Mouse (Mus musculus) embryonic facial prominence, embryonic 15.5 days (tissue): Measurements from ENCODE around the gene Mlh1. TPM values are rescaled to one million over a fixed set of nuclear protein-coding genes. Genes with fewer than 3 reads are reported as not detected.

Experiments
- ATAC-seq: fragments of 200-750 bp; cut with Nextera tagmentation; 2 replicates; pipeline ENCODE4 v1.8.0; 2017; ENCODE audit warnings: low read depth, moderate TSS enrichment; ENCODE audit not compliant: insufficient number of reproducible peaks, low FRiP score, low TSS enrichment
- H3K27ac ChIP-seq: fragments of 300-500 bp; sonication (generic); replicated peaks from 2 replicates; pipeline ENCODE4 v1.5.1; 2015; ENCODE audit warnings: mild to moderate bottlenecking, inconsistent platforms
- H3K27me3 ChIP-seq: fragments of 300-500 bp; sonication (generic); 2 replicates; pipeline ENCODE4 v1.6.1; 2015; ENCODE audit warnings: inconsistent platforms
- H3K36me3 ChIP-seq: fragments of 300-500 bp; sonication (generic); 2 replicates; pipeline ENCODE4 v1.6.1; 2015; ENCODE audit warnings: mild to moderate bottlenecking, inconsistent platforms
- H3K4me1 ChIP-seq: fragments of 300-500 bp; sonication (generic); 2 replicates; pipeline ENCODE4 v1.6.1; 2015; ENCODE audit warnings: inconsistent platforms
- H3K4me2 ChIP-seq: fragments of 300-500 bp; sonication (generic); replicated peaks from 2 replicates; pipeline ENCODE4 v1.6.1; 2015; ENCODE audit warnings: mild to moderate bottlenecking, inconsistent platforms
- H3K4me3 ChIP-seq: fragments of 300-500 bp; sonication (generic); replicated peaks from 2 replicates; pipeline ENCODE4 v1.5.1; 2015; ENCODE audit warnings: mild to moderate bottlenecking, inconsistent platforms
- H3K9ac ChIP-seq: fragments of 300-500 bp; sonication (generic); 2 replicates; pipeline ENCODE4 v1.6.1; 2015; ENCODE audit warnings: inconsistent platforms
- H3K9me3 ChIP-seq: fragments of 300-500 bp; sonication (generic); replicated peaks from 2 replicates; pipeline ENCODE4 v1.6.1; 2016; ENCODE audit warnings: inconsistent platforms
- WGBS: fragments of 180-500 bp; shearing (Covaris S2); methylation state at CpG from one replicate; pipeline ENCODE4 v1.1.7; 2015; 5-methylcytosine and 5-hydroxymethylcytosine counted together
- polyA plus RNA-seq: library from polyadenylated mRNA; unstranded; fragments of >200 nt; fragmentation: Nextera tagmentation; extraction: Ambion mirVana; gene quantifications from 2 replicates; pipeline ENCODE4 v1.2.1, GENCODE M21; 2015

Mlh1 gene
- polyA plus RNA-seq, 1 experiment from 2014 or later = 34.3 TPM

- ATAC-seq = no peak
- peaks cover 14% of the 10 kb centered on the region; the same call in 1 of the 2 replicates for H3K36me3 ChIP-seq
- no peak overlapping the region for H3K9ac ChIP-seq
- 96% methylated on average over 2 of the region's 2 CpGs for WGBS
- H3K27me3 ChIP-seq = no peaks in the 10 kb centered on the region
- H3K4me2 ChIP-seq = no peak overlapping the region
- no peak overlapping the region for H3K27ac ChIP-seq
- no peaks in the 10 kb centered on the region for H3K4me1 ChIP-seq
- H3K9me3 ChIP-seq = no peaks in the 10 kb centered on the region
- H3K4me3 ChIP-seq = no peak overlapping the region
These were observed 78.4 kb downstream of the Mlh1 start for GRCm38 (mm10) chr9:111193211-111193610.

GRCm38 (mm10) chr9:111188731-111189130 lies 82.9 kb downstream of the Mlh1 start:
- H3K9me3 ChIP-seq = no peaks in the 10 kb centered on the region
- no peak for ATAC-seq
- H3K9ac ChIP-seq = no peak overlapping the region
- no peak overlapping the region for H3K4me2 ChIP-seq
- peaks cover 14% of the 10 kb centered on the region; the same call in 1 of the 2 replicates for H3K36me3 ChIP-seq
- H3K27me3 ChIP-seq = no peaks in the 10 kb centered on the region
- 83% methylated on average over 7 of the region's 7 CpGs for WGBS
- no peak overlapping the region for H3K27ac ChIP-seq
- H3K4me3 ChIP-seq = no peak overlapping the region
- no peaks in the 10 kb centered on the region for H3K4me1 ChIP-seq

GRCm38 (mm10) chr9:111186861-111187260 lies 84.7 kb downstream of the Mlh1 start:
- Histone ChIP-seq H3K36me3 (peaks cover 11% of the 10 kb centered on the region; the same call in 1 of the 2 replicates), H3K4me1 (no peaks in the 10 kb centered on the region), H3K9me3 (no peaks in the 10 kb centered on the region), H3K9ac (no peak overlapping the region), H3K27ac (no peak overlapping the region), H3K4me3 (no peak overlapping the region), H3K4me2 (no peak overlapping the region), H3K27me3 (no peaks in the 10 kb centered on the region)
- no peak for ATAC-seq
- WGBS = 78% methylated on average over 6 of the region's 6 CpGs

GRCm38 (mm10) chr9:111184929-111185328 lies 86.7 kb downstream of the Mlh1 start:
- WGBS = 40% methylated on average over 4 of the region's 4 CpGs
- ATAC-seq = no peak; the same call in 1 of the 2 replicates
- no peaks in the 10 kb centered on the region for H3K4me1 ChIP-seq

GRCm38 (mm10) chr9:111182176-111182575 lies 89.4 kb downstream of the Mlh1 start:
- Histone ChIP-seq H3K9ac (no peak overlapping the region), H3K9me3 (no peaks in the 10 kb centered on the region), H3K4me1 (no peaks in the 10 kb centered on the region), H3K27ac (no peak overlapping the region), H3K4me3 (no peak overlapping the region), H3K27me3 (no peaks in the 10 kb centered on the region), H3K36me3 (no peaks in the 10 kb centered on the region), H3K4me2 (no peak overlapping the region)
- no peak for ATAC-seq
- 40% methylated on average over 3 of the region's 3 CpGs for WGBS

More at GRCm38 (mm10) chr9:111184929-111185328, 86.7 kb downstream of the Mlh1 start:
- Histone ChIP-seq H3K4me3 (no peak overlapping the region), H3K9me3 (no peaks in the 10 kb centered on the region), H3K9ac (no peak overlapping the region), H3K4me2 (no peak overlapping the region), H3K27me3 (no peaks in the 10 kb centered on the region), H3K36me3 (peaks cover 7% of the 10 kb centered on the region; the same call in 1 of the 2 replicates), H3K27ac (no peak overlapping the region)

- WGBS = 75% methylated on average over 5 of the region's 5 CpGs
- H3K4me3 ChIP-seq = no peak overlapping the region
- no peak overlapping the region for H3K9ac ChIP-seq
- H3K27ac ChIP-seq = no peak overlapping the region
- no peak for ATAC-seq
- H3K4me2 ChIP-seq = no peak overlapping the region
- no peaks in the 10 kb centered on the region for H3K27me3 ChIP-seq
- H3K36me3 ChIP-seq = no peaks in the 10 kb centered on the region
- no peaks in the 10 kb centered on the region for H3K9me3 ChIP-seq
- H3K4me1 ChIP-seq = no peaks in the 10 kb centered on the region
These were observed 92.6 kb downstream of the Mlh1 start for GRCm38 (mm10) chr9:111178971-111179370.

Other genes with a start within 250 kb of the Mlh1 start
- gene Ccrl2, start 214.3 kb downstream of the Mlh1 start, polyA plus RNA-seq = 0.27 and 1.1 TPM in 2 replicates
- 40.0 and 41.9 TPM in 2 replicates for gene Lrrfip2, start 154.2 kb downstream of the Mlh1 start, polyA plus RNA-seq
- 27.4 and 28.4 TPM in 2 replicates for gene Epm2aip1, start 138 bp upstream of the Mlh1 start, polyA plus RNA-seq
- 0.54 and 0.68 TPM in 2 replicates for gene Trank1, start 39.9 kb upstream of the Mlh1 start, polyA plus RNA-seq
- 5.2 and 6.1 TPM in 2 replicates for gene Dclk3, start 167.3 kb upstream of the Mlh1 start, polyA plus RNA-seq